Mouse (Mus musculus) MEL (cell line): Measurements from ENCODE around the gene Aim2.
A peak's percentile ranks its signal among the peaks of the same experiment; 100 is the strongest.

ENCODE experiments used
- CTCF ChIP-seq, 3 experiments: IDR thresholded peaks in 2 of 3; conservative IDR thresholded peaks in 1 of 3; 2 replicates each; pipeline ENCODE4 v1.5.1; 2011 to 2012; ENCODE audit warnings: low read length in 3 of 3, low read depth in 2 of 3, mild to moderate bottlenecking in 2 of 3, improper control_type of control experiment in 1 of 3, inconsistent platforms in 1 of 3, mixed read lengths in 1 of 3, moderate library complexity in 1 of 3; ENCODE audit not compliant: control insufficient read depth in 1 of 3, insufficient read depth in 1 of 3, poor library complexity in 1 of 3, severe bottlenecking in 1 of 3
- ETS1 ChIP-seq: IDR thresholded peaks from 2 replicates; pipeline ENCODE4 v1.6.1; 2012; ENCODE audit warnings: low read depth, mild to moderate bottlenecking, inconsistent platforms, low read length, improper control_type of control experiment, moderate library complexity
- GATA1 ChIP-seq: IDR thresholded peaks from 2 replicates; pipeline ENCODE4 v1.6.1; 2011; ENCODE audit warnings: low read depth, low read length, improper control_type of control experiment
- MAFK ChIP-seq: IDR thresholded peaks from 2 replicates; pipeline ENCODE4 v1.6.1; 2011; ENCODE audit warnings: low read depth, mild to moderate bottlenecking, low read length, improper control_type of control experiment, borderline replicate concordance
- MAZ ChIP-seq: IDR thresholded peaks from 2 replicates; pipeline ENCODE4 v1.6.1; 2012; ENCODE audit warnings: low read depth, mild to moderate bottlenecking, inconsistent platforms, low read length, improper control_type of control experiment
- MYC ChIP-seq: IDR thresholded peaks from 2 replicates; pipeline ENCODE4 v1.6.1; 2011; ENCODE audit warnings: low read depth, mild to moderate bottlenecking, low read length, improper control_type of control experiment, moderate library complexity
- NELFE ChIP-seq: IDR thresholded peaks from 2 replicates; pipeline ENCODE4 v1.6.1; 2011; ENCODE audit warnings: low read depth, low read length, improper control_type of control experiment
- POLR2A ChIP-seq, 2 experiments: IDR thresholded peaks; 2 replicates each; pipeline ENCODE4 v1.6.1; 2011 to 2012; ENCODE audit warnings: low read length in 2 of 2, mild to moderate bottlenecking in 2 of 2, control low read depth in 1 of 2, improper control_type of control experiment in 1 of 2, low read depth in 1 of 2, moderate library complexity in 1 of 2; ENCODE audit not compliant: control insufficient read depth in 1 of 2, insufficient read depth in 1 of 2, poor library complexity in 1 of 2
- TAL1 ChIP-seq: IDR thresholded peaks from 2 replicates; pipeline ENCODE4 v1.6.1; 2012; ENCODE audit warnings: mild to moderate bottlenecking, inconsistent platforms, low read length, moderate library complexity, mixed read lengths
- UBTF ChIP-seq: IDR thresholded peaks from 2 replicates; pipeline ENCODE4 v1.6.1; 2012; ENCODE audit warnings: low read depth, mild to moderate bottlenecking, inconsistent platforms, low read length, improper control_type of control experiment, moderate library complexity, borderline replicate concordance; ENCODE audit not compliant: insufficient read depth
- ZNF384 ChIP-seq: IDR thresholded peaks from 2 replicates; pipeline ENCODE4 v1.6.1; 2012; ENCODE audit warnings: low read depth, mild to moderate bottlenecking, inconsistent platforms, low read length, improper control_type of control experiment

GRCm38 (mm10) chr1:173343934-173344333 lies 6.7 kb upstream of the Aim2 start:
- peak; percentile 69 for TF ChIP-seq GATA1
- TF ChIP-seq ETS1: peak; percentile 91
- no peak for TF ChIP-seq POLR2A (IDR thresholded peaks at IDR 0.05; ENCODE audit: control insufficient read depth in 1 of 2, insufficient read depth in 1 of 2, low read depth in 1 of 2, low read length in 2 of 2, poor library complexity in 1 of 2)
- TF ChIP-seq TAL1: no peak
- no peak for TF ChIP-seq MAZ
- TF ChIP-seq UBTF: no peak
- no peak for TF ChIP-seq CTCF (IDR thresholded peaks at IDR 0.05 in 2 of 3, conservative IDR thresholded peaks at IDR 0.05 in 1 of 3; ENCODE audit: control insufficient read depth in 1 of 3, insufficient read depth in 1 of 3, low read depth in 2 of 3, low read length in 3 of 3, poor library complexity in 1 of 3, severe bottlenecking in 1 of 3)
- no peak for TF ChIP-seq MYC
- no peak for TF ChIP-seq NELFE
- TF ChIP-seq ZNF384: no peak
- TF ChIP-seq MAFK: no peak
